Mouse (Mus musculus): ENCODE measurements at regions not wholly inside any gene's neighbourhood (a gene's known extent, or its start where the extent isn't known, plus 50 kb on each side); places are given as distances from the start of the nearest gene placed in this dataset.

DNA sequence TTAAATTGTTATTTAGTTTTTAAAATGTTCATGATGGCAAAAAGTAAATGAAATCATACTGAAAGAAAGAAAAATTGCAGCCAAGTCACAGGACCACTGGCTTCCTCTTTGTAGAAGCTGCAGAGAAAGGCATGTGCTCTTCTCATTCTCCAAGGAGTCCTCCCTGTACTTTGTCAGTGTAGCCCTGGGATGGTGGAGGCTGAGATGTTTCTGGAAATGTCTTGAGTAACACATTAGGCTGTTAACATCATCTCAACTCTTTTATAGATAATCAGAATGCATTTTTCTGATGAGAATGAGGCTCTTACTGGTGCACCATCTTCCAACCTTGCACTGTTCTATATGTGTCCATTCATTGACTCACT, 128.3 kb upstream of the Tle1 start:
- no peak for DNase-seq (ENCODE audit: low spot score in 2 of 2)

- DNase-seq (ENCODE audit: low spot score in 2 of 2), result no peak
Observed at GRCm38 (mm10) chr4:72328282-72329025, 127.7 kb upstream of the Tle1 start.

DNA sequence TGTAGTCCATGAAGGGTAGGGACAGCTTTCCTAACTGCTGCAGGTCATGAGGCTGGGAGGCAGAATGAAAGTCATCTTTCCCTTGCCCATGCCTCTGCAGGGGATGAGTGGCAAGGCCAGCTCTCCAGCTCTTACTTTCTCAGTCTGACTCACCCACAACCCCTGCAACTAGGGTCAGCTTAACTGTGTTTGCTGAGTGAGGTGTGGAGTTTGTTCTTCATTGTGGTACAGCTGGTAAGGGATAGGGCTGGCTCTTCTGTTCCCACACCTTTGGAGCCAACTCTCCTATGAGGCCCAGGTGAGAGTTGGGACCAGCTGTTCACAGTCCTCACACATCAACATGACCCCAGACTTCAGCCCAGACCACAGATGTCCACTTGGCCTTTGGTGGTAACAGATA, 124.2 kb upstream of the Tle1 start:
- no peak for DNase-seq (ENCODE audit: low spot score in 2 of 2)

- no peak for DNase-seq (ENCODE audit: low spot score in 2 of 2)
Observed at GRCm38 (mm10) chr4:72285112-72285675, 84.5 kb upstream of the Tle1 start.

DNA sequence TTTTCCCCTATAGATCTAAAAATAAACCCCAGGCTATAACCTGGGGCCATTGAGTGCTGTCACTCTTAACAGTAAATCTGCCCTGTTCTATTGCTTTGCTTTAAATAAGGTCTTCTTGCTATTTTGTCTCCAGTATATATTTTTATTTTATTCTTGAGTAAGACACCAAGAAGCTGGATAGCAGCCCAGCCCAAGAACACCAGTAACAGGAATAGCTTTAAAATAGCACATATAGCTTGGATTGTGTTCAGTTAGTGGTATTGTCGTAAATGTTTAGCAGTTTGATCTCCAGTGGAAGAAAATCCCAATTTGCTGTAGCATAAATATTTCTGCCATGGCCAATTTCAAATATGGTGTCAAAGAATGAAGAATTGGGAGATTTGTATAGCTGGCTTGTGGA, 49.8 kb upstream of the Tle1 start:
- peak; percentile 8 to 49 for DNase-seq (ENCODE audit: low spot score in 2 of 2)

All from frontal cortex, postnatal 36 days (tissue).